Mouse (Mus musculus) MEL (cell line): ENCODE measurements around the gene Gm49384.

Source experiments
- CTCF ChIP-seq, 3 experiments: IDR thresholded peaks in 2 of 3; conservative IDR thresholded peaks in 1 of 3; 2 replicates each; pipeline ENCODE4 v1.5.1; 2011 to 2012; ENCODE audit warnings: low read length in 3 of 3, low read depth in 2 of 3, mild to moderate bottlenecking in 2 of 3, improper control_type of control experiment in 1 of 3, inconsistent platforms in 1 of 3, mixed read lengths in 1 of 3, moderate library complexity in 1 of 3; ENCODE audit not compliant: control insufficient read depth in 1 of 3, insufficient read depth in 1 of 3, poor library complexity in 1 of 3, severe bottlenecking in 1 of 3
- E2F4 ChIP-seq: IDR thresholded peaks from 2 replicates; pipeline ENCODE4 v1.6.1; 2011; ENCODE audit warnings: low read depth, low read length, improper control_type of control experiment, borderline replicate concordance
- EP300 ChIP-seq, 2 experiments: IDR thresholded peaks; 2 replicates each; pipeline ENCODE4 v1.6.1; 2011; ENCODE audit warnings: improper control_type of control experiment in 2 of 2, low read length in 2 of 2, low read depth in 1 of 2, mild to moderate bottlenecking in 1 of 2
- GABPA ChIP-seq: IDR thresholded peaks from 2 replicates; pipeline ENCODE4 v1.6.1; 2012; ENCODE audit warnings: low read depth, mild to moderate bottlenecking, inconsistent platforms, low read length, improper control_type of control experiment, moderate library complexity
- GATA1 ChIP-seq: IDR thresholded peaks from 2 replicates; pipeline ENCODE4 v1.6.1; 2011; ENCODE audit warnings: low read depth, low read length, improper control_type of control experiment
- KAT2A ChIP-seq: conservative IDR thresholded peaks from 2 replicates; pipeline ENCODE4 v1.6.1; 2012; ENCODE audit warnings: low read depth, low read length, improper control_type of control experiment, inconsistent platforms
- MAFK ChIP-seq: IDR thresholded peaks from 2 replicates; pipeline ENCODE4 v1.6.1; 2011; ENCODE audit warnings: low read depth, mild to moderate bottlenecking, low read length, improper control_type of control experiment, borderline replicate concordance
- MAX ChIP-seq: IDR thresholded peaks from 2 replicates; pipeline ENCODE4 v1.6.1; 2011; ENCODE audit warnings: low read length, improper control_type of control experiment
- MEF2A ChIP-seq: IDR thresholded peaks from 2 replicates; pipeline ENCODE4 v1.6.1; 2014; ENCODE audit warnings: low read depth, mild to moderate bottlenecking, inconsistent platforms, low read length, improper control_type of control experiment; ENCODE audit not compliant: poor library complexity, insufficient replicate concordance, severe bottlenecking; ENCODE audit errors: extremely low read depth
- NELFE ChIP-seq: IDR thresholded peaks from 2 replicates; pipeline ENCODE4 v1.6.1; 2011; ENCODE audit warnings: low read depth, low read length, improper control_type of control experiment
- POLR2A ChIP-seq, 2 experiments: IDR thresholded peaks; 2 replicates each; pipeline ENCODE4 v1.6.1; 2011 to 2012; ENCODE audit warnings: low read length in 2 of 2, mild to moderate bottlenecking in 2 of 2, control low read depth in 1 of 2, improper control_type of control experiment in 1 of 2, low read depth in 1 of 2, moderate library complexity in 1 of 2; ENCODE audit not compliant: control insufficient read depth in 1 of 2, insufficient read depth in 1 of 2, poor library complexity in 1 of 2
- POLR2AphosphoS2 ChIP-seq: IDR thresholded peaks from 2 replicates; pipeline ENCODE4 v1.6.1; 2011; ENCODE audit warnings: low read length, improper control_type of control experiment

- TF ChIP-seq E2F4: no peak
- TF ChIP-seq NELFE: no peak
- TF ChIP-seq MEF2A: no peak
- TF ChIP-seq GATA1: no peak
- TF ChIP-seq MAX: no peak
- no peak for TF ChIP-seq GABPA
- TF ChIP-seq CTCF (IDR thresholded peaks at IDR 0.05 in 2 of 3, conservative IDR thresholded peaks at IDR 0.05 in 1 of 3; ENCODE audit: control insufficient read depth in 1 of 3, insufficient read depth in 1 of 3, low read depth in 2 of 3, low read length in 3 of 3, poor library complexity in 1 of 3, severe bottlenecking in 1 of 3): no peak
- no peak for TF ChIP-seq POLR2A (IDR thresholded peaks at IDR 0.05; ENCODE audit: control insufficient read depth in 1 of 2, insufficient read depth in 1 of 2, low read depth in 1 of 2, low read length in 2 of 2, poor library complexity in 1 of 2)
- no peak for TF ChIP-seq EP300 (IDR thresholded peaks at IDR 0.05; ENCODE audit: low read depth in 1 of 2, low read length in 2 of 2)
- no peak for TF ChIP-seq MAFK
- no peak for TF ChIP-seq POLR2AphosphoS2
- no peak for TF ChIP-seq KAT2A
These were observed 56.8 kb downstream of the Gm49384 start for GRCm38 (mm10) chr12:69147166-69147735.
